Mouse (Mus musculus) heart, postnatal 0 days (tissue): ENCODE measurements at regions not wholly inside any gene's neighbourhood (a gene's known extent, or its start where the extent isn't known, plus 50 kb on each side); places are given as distances from the start of the nearest gene placed in this dataset.

Source experiments
- ATAC-seq: fragments of 200-750 bp; cut with Nextera tagmentation; 2 replicates; pipeline ENCODE4 v1.8.0; 2017; ENCODE audit warnings: low read depth, moderate number of reproducible peaks, moderate library complexity; ENCODE audit not compliant: insufficient read depth
- DNase-seq: peaks from one replicate; pipeline ENCODE4 v3.0.0-alpha.2; 2016; ENCODE audit warnings: low spot score
- H3K27ac ChIP-seq: fragments of 300-500 bp; sonication (generic); 2 replicates; pipeline ENCODE4 v1.5.1; 2014; ENCODE audit warnings: low read depth, mild to moderate bottlenecking
- H3K27me3 ChIP-seq: fragments of 300-500 bp; sonication (generic); 2 replicates; pipeline ENCODE4 v1.6.1; 2014; ENCODE audit warnings: low read length, mixed read lengths; ENCODE audit not compliant: control insufficient read depth, insufficient read depth
- H3K36me3 ChIP-seq: fragments of 300-500 bp; sonication (generic); replicated peaks from 2 replicates; pipeline ENCODE4 v1.6.1; 2014; ENCODE audit warnings: low read length, mixed read lengths; ENCODE audit not compliant: control insufficient read depth, insufficient read depth
- H3K4me1 ChIP-seq: fragments of 300-500 bp; sonication (generic); 2 replicates; pipeline ENCODE4 v1.6.1; 2014; ENCODE audit warnings: antibody characterized with exemption; ENCODE audit not compliant: control insufficient read depth, insufficient read depth
- H3K4me2 ChIP-seq: fragments of 300-500 bp; sonication (generic); 2 replicates; pipeline ENCODE4 v1.6.1; 2014; ENCODE audit warnings: low read depth, mild to moderate bottlenecking, low read length, moderate library complexity
- H3K4me3 ChIP-seq: fragments of 300-500 bp; sonication (generic); 2 replicates; pipeline ENCODE4 v1.5.1; 2014; ENCODE audit warnings: low read depth, low read length
- H3K9ac ChIP-seq: fragments of 300-500 bp; sonication (generic); replicated peaks from 2 replicates; pipeline ENCODE4 v1.6.1; 2014; ENCODE audit warnings: low read depth, low read length, mixed read lengths
- H3K9me3 ChIP-seq: fragments of 300-500 bp; sonication (generic); replicated peaks from 2 replicates; pipeline ENCODE4 v1.6.1; 2016; ENCODE audit warnings: low read length; ENCODE audit not compliant: control insufficient read depth
- CTCF ChIP-seq: IDR thresholded peaks from 2 replicates; pipeline ENCODE4 v1.5.1; 2016; ENCODE audit warnings: antibody characterized with exemption, control low read depth, low read depth
- EP300 ChIP-seq: IDR thresholded peaks from 2 replicates; pipeline ENCODE4 v1.6.1; 2016; ENCODE audit warnings: antibody characterized with exemption, low read depth
- WGBS: fragments of 180-500 bp; shearing (Covaris S2); extraction: QIAGEN DNeasy Blood & Tissue Kit; methylation state at CpG from one replicate; pipeline ENCODE4 v1.1.7; 2014; 5-methylcytosine and 5-hydroxymethylcytosine counted together

DNA sequence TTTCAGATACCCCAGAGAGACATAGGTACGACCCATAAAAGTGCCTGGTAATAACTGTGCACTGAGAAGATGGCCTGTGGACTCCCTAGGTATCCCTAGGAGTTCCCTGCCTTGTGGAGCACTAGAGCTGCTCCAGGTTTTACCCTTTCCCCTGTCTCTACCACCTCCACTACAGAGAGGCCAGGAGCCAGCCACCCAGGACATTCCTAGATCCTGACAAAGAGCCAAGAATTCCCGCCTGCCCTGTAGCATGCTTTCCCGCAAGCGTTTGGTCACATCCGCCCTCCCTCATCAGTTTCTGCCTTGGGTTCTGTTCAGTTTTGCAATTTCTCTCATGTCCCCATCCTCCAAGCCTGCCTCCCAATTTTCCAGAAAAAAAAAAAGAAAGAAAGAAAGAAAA, 145.5 kb downstream of the Dll1 start:
- Histone ChIP-seq H3K36me3 (no peaks in the 10 kb centered on the region), H3K9me3 (no peaks in the 10 kb centered on the region), H3K4me3 (no peak overlapping the region), H3K4me1 (peaks cover 8% of the 10 kb centered on the region; the same call in 1 of the 2 replicates), H3K27ac (no peak overlapping the region), H3K4me2 (no peak overlapping the region), H3K27me3 (no peaks in the 10 kb centered on the region), H3K9ac (no peak overlapping the region)
- DNase-seq, result peak; percentile 26
- 28% methylated on average over 5 of the region's 5 CpGs for WGBS
- TF ChIP-seq EP300, result no peak
- TF ChIP-seq CTCF, result no peak
- ATAC-seq, result peak; percentile 85

DNA sequence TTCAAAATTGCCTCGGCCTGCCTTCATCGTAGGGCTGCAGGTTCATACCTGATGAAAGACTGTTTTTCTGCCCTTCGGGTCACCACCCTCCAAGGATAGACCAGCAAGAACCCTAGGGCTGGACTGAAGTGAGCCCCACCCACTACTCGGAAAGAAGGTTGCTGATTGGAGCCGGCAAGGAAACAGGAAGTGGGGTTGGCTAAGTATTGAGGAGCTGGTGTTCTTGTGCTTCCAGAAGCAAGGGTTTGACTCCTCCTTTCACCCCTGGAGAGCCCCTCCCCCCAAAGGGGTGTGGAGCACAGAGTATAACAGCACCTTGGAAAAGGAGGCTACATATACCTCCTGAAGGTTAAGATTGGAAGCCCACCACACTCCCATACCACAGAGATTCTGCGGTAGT, 147.5 kb downstream of the Dll1 start:
- no peak overlapping the region for H3K27ac ChIP-seq
- ATAC-seq, result no peak
- TF ChIP-seq EP300 (no peak), CTCF (no peak)

DNA sequence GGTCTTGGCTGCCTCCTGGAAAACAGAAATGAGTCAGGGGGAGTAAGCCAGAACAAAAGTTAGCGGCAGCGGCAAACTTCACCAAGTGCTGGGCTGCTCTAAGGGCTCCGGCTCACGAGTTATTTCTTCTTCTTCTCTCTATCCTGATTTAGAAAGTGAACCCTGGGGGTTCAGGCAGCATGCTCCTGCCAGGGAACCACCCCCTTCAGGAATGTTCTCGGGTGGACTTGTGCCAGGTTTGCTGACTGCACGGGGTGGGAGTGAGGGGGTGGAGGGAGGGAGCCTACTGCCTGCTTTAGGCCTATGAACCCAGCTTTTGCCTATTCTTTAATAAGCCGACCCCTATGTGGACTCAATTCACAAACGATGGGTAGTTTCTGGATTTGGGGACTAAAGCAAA, 148.6 kb downstream of the Dll1 start:
- no peak for ATAC-seq
- no peak for DNase-seq

More for the DNA sequence above, 147.5 kb downstream of the Dll1 start:
- 73% methylated on average over 6 of the region's 6 CpGs for WGBS
- DNase-seq, result no peak
- Histone ChIP-seq H3K36me3 (no peaks in the 10 kb centered on the region), H3K27me3 (no peaks in the 10 kb centered on the region), H3K9ac (no peak overlapping the region), H3K4me1 (peaks cover 8% of the 10 kb centered on the region; the same call in 1 of the 2 replicates), H3K4me3 (no peak overlapping the region), H3K4me2 (no peak overlapping the region), H3K9me3 (no peaks in the 10 kb centered on the region)

DNA sequence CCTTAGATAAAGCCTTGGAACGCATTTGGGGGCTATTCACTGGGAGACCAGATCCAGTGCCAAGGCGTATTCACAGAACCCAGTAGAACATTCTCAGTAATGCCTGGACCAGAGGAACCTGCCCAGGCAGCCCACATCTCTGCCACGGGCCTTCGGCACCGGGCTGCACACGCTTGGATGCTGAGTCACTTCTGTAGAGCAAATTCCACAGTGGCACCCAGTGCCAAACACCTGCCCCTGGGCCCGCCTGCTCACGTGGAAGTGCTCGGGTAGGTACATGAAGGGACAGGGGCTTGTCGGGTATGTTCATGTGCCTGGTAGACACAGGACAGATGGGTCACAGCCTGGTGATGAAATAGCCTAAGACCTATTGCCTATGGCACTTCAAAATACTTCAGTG, 152.8 kb downstream of the Dll1 start:
- Histone ChIP-seq H3K27ac (no peak overlapping the region), H3K27me3 (no peaks in the 10 kb centered on the region), H3K9me3 (no peaks in the 10 kb centered on the region), H3K9ac (no peak overlapping the region), H3K4me3 (no peak overlapping the region), H3K4me2 (no peak overlapping the region), H3K36me3 (no peaks in the 10 kb centered on the region), H3K4me1 (peaks cover 8% of the 10 kb centered on the region; the same call in 1 of the 2 replicates)
- ATAC-seq (no peak), DNase-seq (no peak)
- TF ChIP-seq CTCF, result no peak
- TF ChIP-seq EP300, result no peak
- WGBS, result 83% methylated on average over 10 of the region's 10 CpGs

More for the DNA sequence above, 148.6 kb downstream of the Dll1 start:
- peaks cover 8% of the 10 kb centered on the region; the same call in 1 of the 2 replicates for H3K4me1 ChIP-seq
- no peak overlapping the region for H3K27ac ChIP-seq
- H3K27me3 ChIP-seq, result no peaks in the 10 kb centered on the region
- 54% methylated on average over 8 of the region's 8 CpGs for WGBS
- H3K9ac ChIP-seq, result no peak overlapping the region
- no peak overlapping the region for H3K4me2 ChIP-seq
- H3K9me3 ChIP-seq, result no peaks in the 10 kb centered on the region
- no peak overlapping the region for H3K4me3 ChIP-seq
- no peaks in the 10 kb centered on the region for H3K36me3 ChIP-seq
- TF ChIP-seq CTCF (no peak), EP300 (no peak)

DNA sequence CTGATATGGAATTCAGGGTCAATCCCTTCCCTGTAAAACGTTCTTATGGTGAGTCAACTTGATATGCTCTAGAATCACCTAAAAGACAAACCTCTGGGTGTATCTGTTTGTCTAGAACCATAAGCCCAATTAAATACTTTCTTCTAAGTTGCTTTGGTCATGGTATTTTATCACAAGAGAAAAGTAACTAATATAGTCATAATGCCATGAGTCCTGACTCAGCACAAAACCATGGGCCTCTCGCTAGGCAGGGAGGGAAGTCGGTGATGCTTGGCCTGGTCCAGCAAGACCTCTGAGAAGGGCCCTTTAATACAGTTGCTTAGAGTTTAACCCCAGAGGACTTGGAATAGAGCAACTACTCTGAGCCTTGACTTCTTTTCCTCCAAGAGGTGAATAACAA, 153.7 kb downstream of the Dll1 start:
- H3K9me3 ChIP-seq, result no peaks in the 10 kb centered on the region
- H3K4me1 ChIP-seq, result peaks cover 2% of the 10 kb centered on the region; the same call in 1 of the 2 replicates
- DNase-seq (no peak), ATAC-seq (no peak)
- no peaks in the 10 kb centered on the region for H3K27me3 ChIP-seq
- H3K9ac ChIP-seq, result no peak overlapping the region
- no peak overlapping the region for H3K4me2 ChIP-seq
- no peak overlapping the region for H3K4me3 ChIP-seq
- no peak overlapping the region for H3K27ac ChIP-seq
- H3K36me3 ChIP-seq, result no peaks in the 10 kb centered on the region
- WGBS, result 82% methylated on average over 3 of the region's 3 CpGs
- TF ChIP-seq EP300 (no peak), CTCF (no peak)

DNA sequence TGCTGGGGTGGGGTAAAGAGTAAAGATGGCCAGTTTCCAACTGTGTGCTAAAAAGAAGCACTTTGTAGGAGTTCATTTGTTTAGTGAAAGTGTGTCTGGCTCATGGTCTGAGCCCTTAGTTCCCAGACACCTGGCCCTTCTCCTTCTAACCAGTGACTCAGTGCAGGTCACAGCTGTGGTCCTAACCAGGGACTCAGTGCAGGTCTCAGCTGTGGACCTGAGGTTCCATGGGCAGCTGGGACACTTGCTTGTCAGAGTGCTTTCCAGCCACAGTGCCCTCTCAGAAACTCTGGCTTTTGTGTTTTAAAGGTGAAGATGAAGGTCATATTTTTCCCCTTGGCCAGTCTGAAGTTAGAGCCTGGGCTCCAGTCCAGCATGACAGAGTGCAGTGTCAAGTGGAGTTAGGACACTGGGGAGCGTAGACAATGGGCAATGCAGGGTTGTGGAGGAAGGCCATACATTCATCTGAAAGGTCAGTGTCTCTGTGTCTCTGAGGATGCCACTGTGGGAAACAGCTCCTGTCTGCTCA, 162.5 kb downstream of the Dll1 start:
- DNase-seq, result no peak
- no peak overlapping the region for H3K9ac ChIP-seq
- no peak for ATAC-seq
- no peaks in the 10 kb centered on the region for H3K36me3 ChIP-seq
- H3K27ac ChIP-seq, result no peak overlapping the region
- H3K4me1 ChIP-seq, result 0 out of 2 replicates have a peak, but pooled peaks cover 6% of the 10 kb centered on the region
- 48% methylated on average over 1 of the region's 1 CpGs for WGBS
- H3K9me3 ChIP-seq, result no peaks in the 10 kb centered on the region
- H3K27me3 ChIP-seq, result no peaks in the 10 kb centered on the region
- no peak overlapping the region for H3K4me3 ChIP-seq
- TF ChIP-seq CTCF (no peak), EP300 (no peak)
- H3K4me2 ChIP-seq, result no peak overlapping the region
